Mouse (Mus musculus): ENCODE results near the gene Got1. TPM values are rescaled to one million over a fixed set of nuclear protein-coding genes. Genes with fewer than 3 reads are reported as not detected.

Got1 gene
- 51.4 TPM for polyA plus RNA-seq (2017; shearing (Covaris generic))

DNA sequence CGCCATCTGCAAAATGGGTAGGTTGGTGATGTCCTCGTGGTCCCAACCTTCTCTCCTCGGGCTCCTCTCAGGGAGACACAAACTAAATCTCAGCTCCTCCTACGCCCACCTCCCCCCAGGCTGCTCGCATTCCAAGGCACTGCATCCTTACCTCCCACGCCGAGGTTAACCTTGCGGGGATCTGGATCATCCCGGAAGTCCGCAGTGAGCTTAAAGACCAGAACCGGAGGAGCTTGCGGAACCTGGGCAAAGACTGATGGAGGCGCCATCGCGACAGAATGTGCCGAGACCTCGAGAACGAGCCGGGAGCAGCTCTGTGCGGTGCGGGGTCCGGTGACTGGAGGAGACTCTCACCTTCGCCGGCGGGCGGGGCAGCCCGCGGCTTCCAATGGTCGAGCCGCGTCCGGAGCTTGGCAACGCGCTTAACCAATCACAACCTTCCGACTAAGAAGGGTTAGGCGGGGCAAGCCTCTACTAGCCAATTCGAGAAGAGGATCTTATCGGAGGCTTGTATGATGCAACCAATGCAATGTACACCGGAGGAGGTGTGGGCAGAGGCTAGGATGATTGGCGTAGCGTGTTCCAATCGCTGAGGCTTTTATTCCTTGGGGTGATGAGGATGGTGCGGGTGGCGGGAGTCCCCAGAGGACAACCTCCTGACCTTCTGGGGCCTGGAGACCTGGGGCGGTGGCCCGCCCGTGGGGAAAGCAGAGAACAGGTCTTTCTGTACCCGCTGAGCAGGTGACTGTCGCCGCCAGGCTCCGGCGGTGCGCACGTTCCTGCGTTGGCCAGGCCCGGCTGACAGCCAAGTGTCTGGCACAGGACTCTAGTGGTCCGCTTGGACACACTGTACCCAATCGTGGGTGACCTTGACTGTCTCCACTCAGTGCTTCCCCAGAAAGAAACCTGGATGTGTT, at the start of gene Got1:
Gene Got1, minus strand, starts transcription at position 419 of the 917 bp plus-strand sequence.

Other genes with a start within 250 kb of the Got1 start
- not detected for gene Hpse2, start 136.2 kb downstream of the Got1 start, polyA plus RNA-seq (2017; shearing (Covaris generic))
- not detected for gene Cnnm1, start 84.2 kb downstream of the Got1 start, polyA plus RNA-seq (2017; shearing (Covaris generic))
- not detected for gene Nkx2-3, start 87.7 kb upstream of the Got1 start, polyA plus RNA-seq (2017; shearing (Covaris generic))
- 7.0 TPM for gene Slc25a28, start 150.3 kb upstream of the Got1 start, polyA plus RNA-seq (2017; shearing (Covaris generic))
- 6.5 TPM for gene Entpd7, start 165.1 kb upstream of the Got1 start, polyA plus RNA-seq (2017; shearing (Covaris generic))
- 17.9 TPM for gene Cutc, start 228.4 kb upstream of the Got1 start, polyA plus RNA-seq (2017; shearing (Covaris generic))
- gene Cox15, start 228.4 kb upstream of the Got1 start, polyA plus RNA-seq (2017; shearing (Covaris generic)): 45.8 TPM

Data from inflammation-experienced regulatory T-cells, adult 16 weeks (primary cell).